Mouse (Mus musculus): ENCODE results near the gene Nsl1. TPM values are rescaled to one million over a fixed set of nuclear protein-coding genes. Genes with fewer than 3 reads are reported as not detected.

Gene Nsl1
- polyA plus RNA-seq, 1 experiment from 2014 or later: 1.5 TPM

- 67% methylated on average over 7 of the region's 7 CpGs for WGBS
- no peak overlapping the region for H3K4me3 ChIP-seq (ENCODE audit: low read depth, low read length)
- H3K27me3 ChIP-seq (replicated peaks; ENCODE audit: insufficient read depth, low read length): no peaks in the 10 kb centered on the region
- no peaks in the 10 kb centered on the region for H3K36me3 ChIP-seq (ENCODE audit: insufficient read depth, low read length)
- ATAC-seq (no peak), DNase-seq (ENCODE audit: low spot score) (no peak)
- H3K27ac ChIP-seq (ENCODE audit: low read length): no peak overlapping the region
- TF ChIP-seq CTCF (IDR thresholded peaks at IDR 0.05) (no peak), EP300 (IDR thresholded peaks at IDR 0.05) (no peak)
- H3K4me2 ChIP-seq (replicated peaks; ENCODE audit: low read depth, low read length): no peak overlapping the region
- no peaks in the 10 kb centered on the region for H3K9me3 ChIP-seq (ENCODE audit: low read length)
- no peaks in the 10 kb centered on the region for H3K4me1 ChIP-seq (ENCODE audit: insufficient read depth, low read depth, low read length)
- no peak overlapping the region for H3K9ac ChIP-seq (replicated peaks; ENCODE audit: low read depth)
Measured at GRCm38 (mm10) chr1:191046231-191046824, 16.5 kb upstream of the Nsl1 start.

- Histone ChIP-seq H3K4me1 (ENCODE audit: insufficient read depth, low read depth, low read length) (no peaks in the 10 kb centered on the region), H3K27me3 (replicated peaks; ENCODE audit: insufficient read depth, low read length) (no peaks in the 10 kb centered on the region), H3K27ac (ENCODE audit: low read length) (no peak overlapping the region), H3K4me3 (ENCODE audit: low read depth, low read length) (no peak overlapping the region), H3K4me2 (replicated peaks; ENCODE audit: low read depth, low read length) (no peak overlapping the region), H3K9ac (replicated peaks; ENCODE audit: low read depth) (no peak overlapping the region), H3K9me3 (ENCODE audit: low read length) (no peaks in the 10 kb centered on the region), H3K36me3 (ENCODE audit: insufficient read depth, low read length) (no peaks in the 10 kb centered on the region; the same call in 1 of the 2 replicates)
- TF ChIP-seq CTCF (IDR thresholded peaks at IDR 0.05) (no peak), EP300 (IDR thresholded peaks at IDR 0.05) (no peak)
- 57% methylated on average over 3 of the region's 3 CpGs for WGBS
- DNase-seq (ENCODE audit: low spot score) (no peak), ATAC-seq (no peak)
Measured at GRCm38 (mm10) chr1:191053555-191053954, 9.3 kb upstream of the Nsl1 start.

- no peak for ATAC-seq
Measured at GRCm38 (mm10) chr1:191054870-191055532, 7.8 kb upstream of the Nsl1 start.

GRCm38 (mm10) chr1:191055533-191055873 lies 7.3 kb upstream of the Nsl1 start:
- Histone ChIP-seq H3K36me3 (ENCODE audit: insufficient read depth, low read length) (no peaks in the 10 kb centered on the region; the same call in 1 of the 2 replicates), H3K27ac (ENCODE audit: low read length) (no peak overlapping the region), H3K9ac (replicated peaks; ENCODE audit: low read depth) (no peak overlapping the region), H3K9me3 (ENCODE audit: low read length) (no peaks in the 10 kb centered on the region), H3K27me3 (replicated peaks; ENCODE audit: insufficient read depth, low read length) (no peaks in the 10 kb centered on the region), H3K4me3 (ENCODE audit: low read depth, low read length) (no peak overlapping the region), H3K4me2 (replicated peaks; ENCODE audit: low read depth, low read length) (no peak overlapping the region), H3K4me1 (ENCODE audit: insufficient read depth, low read depth, low read length) (no peaks in the 10 kb centered on the region)
- no peak for DNase-seq (ENCODE audit: low spot score)
- 48% methylated on average over 2 of the region's 2 CpGs for WGBS
- TF ChIP-seq CTCF (IDR thresholded peaks at IDR 0.05) (no peak), EP300 (IDR thresholded peaks at IDR 0.05) (no peak)
- ATAC-seq: no peak

More at GRCm38 (mm10) chr1:191054870-191055532, 7.8 kb upstream of the Nsl1 start:
- 55% methylated on average over 8 of the region's 8 CpGs for WGBS
- Histone ChIP-seq H3K9ac (replicated peaks; ENCODE audit: low read depth) (no peak overlapping the region), H3K36me3 (ENCODE audit: insufficient read depth, low read length) (no peaks in the 10 kb centered on the region; the same call in 1 of the 2 replicates), H3K4me1 (ENCODE audit: insufficient read depth, low read depth, low read length) (no peaks in the 10 kb centered on the region), H3K4me2 (replicated peaks; ENCODE audit: low read depth, low read length) (no peak overlapping the region), H3K9me3 (ENCODE audit: low read length) (no peaks in the 10 kb centered on the region), H3K4me3 (ENCODE audit: low read depth, low read length) (no peak overlapping the region), H3K27me3 (replicated peaks; ENCODE audit: insufficient read depth, low read length) (no peaks in the 10 kb centered on the region), H3K27ac (ENCODE audit: low read length) (no peak overlapping the region)
- no peak for DNase-seq (ENCODE audit: low spot score)
- TF ChIP-seq CTCF (IDR thresholded peaks at IDR 0.05) (peak; percentile 35), EP300 (IDR thresholded peaks at IDR 0.05) (no peak)

GRCm38 (mm10) chr1:191057461-191057860 lies 5.4 kb upstream of the Nsl1 start:
- Histone ChIP-seq H3K4me2 (replicated peaks; ENCODE audit: low read depth, low read length) (no peak overlapping the region), H3K9ac (replicated peaks; ENCODE audit: low read depth) (no peak overlapping the region), H3K4me1 (ENCODE audit: insufficient read depth, low read depth, low read length) (peaks cover 4% of the 10 kb centered on the region; the same call in 1 of the 2 replicates), H3K4me3 (ENCODE audit: low read depth, low read length) (no peak overlapping the region), H3K27me3 (replicated peaks; ENCODE audit: insufficient read depth, low read length) (no peaks in the 10 kb centered on the region), H3K9me3 (ENCODE audit: low read length) (no peaks in the 10 kb centered on the region), H3K36me3 (ENCODE audit: insufficient read depth, low read length) (no peaks in the 10 kb centered on the region; the same call in 1 of the 2 replicates), H3K27ac (ENCODE audit: low read length) (no peak overlapping the region)
- TF ChIP-seq CTCF (IDR thresholded peaks at IDR 0.05): peak; percentile 10; the same call in 1 of the 2 replicates
- no peak for TF ChIP-seq EP300 (IDR thresholded peaks at IDR 0.05)
- 53% methylated on average over 3 of the region's 3 CpGs for whole genome bisulfite sequencing
- DNase-seq (ENCODE audit: low spot score) (peak; percentile 39), ATAC-seq (no peak)

- Histone ChIP-seq H3K9me3 (ENCODE audit: low read length) (no peaks in the 10 kb centered on the region), H3K4me1 (ENCODE audit: insufficient read depth, low read depth, low read length) (peaks cover 9% of the 10 kb centered on the region; the same call in 1 of the 2 replicates), H3K4me2 (replicated peaks; ENCODE audit: low read depth, low read length) (peak overlapping the region; percentile 93), H3K27me3 (replicated peaks; ENCODE audit: insufficient read depth, low read length) (no peaks in the 10 kb centered on the region), H3K4me3 (ENCODE audit: low read depth, low read length) (peak overlapping the region; percentile 67), H3K27ac (ENCODE audit: low read length) (peak overlapping the region; percentile 49; the same call in 1 of the 2 replicates), H3K36me3 (ENCODE audit: insufficient read depth, low read length) (no peaks in the 10 kb centered on the region; the same call in 1 of the 2 replicates), H3K9ac (replicated peaks; ENCODE audit: low read depth) (peak overlapping the region; percentile 71)
- DNase-seq (ENCODE audit: low spot score) (no peak), ATAC-seq (peak; percentile 54)
- 4% methylated on average over 15 of the region's 15 CpGs for WGBS
- TF ChIP-seq EP300 (IDR thresholded peaks at IDR 0.05): no peak
Measured at GRCm38 (mm10) chr1:191062241-191062780, 501 bp upstream of the Nsl1 start.

All from lung, postnatal 0 days (tissue).